Comparison of ENCODE assay signal across 40 mouse cellular contexts in the genomic region with DNA sequence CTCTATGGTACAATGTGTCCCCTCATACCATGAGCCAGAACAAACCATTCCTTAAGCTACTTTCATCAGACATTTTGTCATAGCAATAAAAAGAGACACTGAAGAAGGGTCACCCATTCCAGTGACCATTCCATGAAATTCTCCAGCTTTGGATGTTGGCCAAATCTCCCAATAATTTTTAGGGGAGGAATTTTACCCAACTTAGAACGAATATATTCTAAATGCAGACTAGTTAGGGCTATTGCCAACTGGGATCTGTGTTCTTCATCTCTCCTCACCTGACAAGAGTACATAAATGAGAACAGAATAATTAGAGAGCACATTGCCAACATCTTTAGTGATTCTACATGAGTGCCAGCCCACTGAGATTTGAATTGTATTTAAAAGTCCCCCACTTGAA. TPM values are rescaled to one million over a fixed set of nuclear protein-coding genes. Genes with fewer than 3 reads are reported as not detected.
"Had no signal": no experiment of that assay in that cellular context is flagged by ENCODE, and none has a peak within 500 bp of the region (broad histone marks: within the 10 kb centered on the region; RNA-seq: fewer than 3 reads in every experiment).

A gene (plus strand): TSS at position 301 of the 400 bp plus-strand sequence.

- H3K4me3 ChIP-seq: left cerebral cortex, adult 2 months; limb, embryonic 10.5 days; limb, embryonic 12.5 days; limb, embryonic 13.5 days; limb, embryonic 15.5 days; liver, embryonic 12.5 days; liver, embryonic 13.5 days; liver, embryonic 15.5 days; lung, embryonic 15.5 days; midbrain, embryonic 10.5 days; midbrain, embryonic 12.5 days; midbrain, embryonic 13.5 days; midbrain, embryonic 15.5 days; myocyte; neural tube, embryonic 12.5 days had no signal

- H3K4me1 ChIP-seq: limb, embryonic 10.5 days; limb, embryonic 12.5 days; limb, embryonic 13.5 days; limb, embryonic 15.5 days; liver, embryonic 12.5 days; liver, embryonic 13.5 days; liver, embryonic 15.5 days; lung, embryonic 15.5 days; midbrain, embryonic 10.5 days; midbrain, embryonic 12.5 days; midbrain, embryonic 13.5 days; midbrain, embryonic 15.5 days; neural tube, embryonic 12.5 days had no signal

- H3K27me3 ChIP-seq: limb, embryonic 12.5 days; limb, embryonic 13.5 days; limb, embryonic 15.5 days; liver, embryonic 12.5 days; liver, embryonic 13.5 days; liver, embryonic 15.5 days; lung, embryonic 15.5 days; midbrain, embryonic 12.5 days; midbrain, embryonic 13.5 days; midbrain, embryonic 15.5 days; neural tube, embryonic 12.5 days had no signal

- H3K36me3 ChIP-seq: limb, embryonic 10.5 days; limb, embryonic 12.5 days; limb, embryonic 13.5 days; limb, embryonic 15.5 days; liver, embryonic 12.5 days; liver, embryonic 13.5 days; liver, embryonic 15.5 days; lung, embryonic 15.5 days; midbrain, embryonic 10.5 days; midbrain, embryonic 12.5 days; midbrain, embryonic 13.5 days; midbrain, embryonic 15.5 days; neural tube, embryonic 12.5 days had no signal

- H3K9me3 ChIP-seq: limb, embryonic 10.5 days; limb, embryonic 13.5 days; limb, embryonic 15.5 days; liver, embryonic 12.5 days; liver, embryonic 13.5 days; liver, embryonic 15.5 days; lung, embryonic 15.5 days; midbrain, embryonic 10.5 days; midbrain, embryonic 12.5 days; midbrain, embryonic 13.5 days; midbrain, embryonic 15.5 days; neural tube, embryonic 12.5 days had no signal

- ATAC-seq: liver, embryonic 12.5 days; liver, postnatal 0 days; lung, postnatal 0 days; midbrain, embryonic 13.5 days; midbrain, embryonic 15.5 days; midbrain, embryonic 16.5 days had no signal

RNA-seq across cellular contexts. Expression of the gene that starts here (rescaled TPM):
- total RNA-seq: left cerebral cortex, adult 2 months; left cerebral cortex, adult 8-10 months; left cerebral cortex, postnatal 10 days; left cerebral cortex, postnatal 14 days; left cerebral cortex, postnatal 25 days; left cerebral cortex, postnatal 36 days; left cerebral cortex, postnatal 4 days; liver, adult 2 months; megakaryocyte progenitor cell, adult 5-6 weeks; megakaryocyte-erythroid progenitor cell, adult 5-6 weeks; midbrain, postnatal 0 days; monocyte, adult 5-6 weeks had no signal
- polyA plus RNA-seq: limb, embryonic 10.5 days; limb, embryonic 11.5 days; limb, embryonic 12.5 days; limb, embryonic 13.5 days; limb, embryonic 15.5 days; liver, adult 2 months; liver, embryonic 11.5 days; liver, embryonic 12.5 days; liver, embryonic 13.5 days; liver, embryonic 14.5 days; liver, embryonic 15.5 days; liver, embryonic 16.5 days; liver, postnatal 0 days; lung, adult 2 months; lung, embryonic 14.5 days; lung, embryonic 15.5 days; lung, embryonic 16.5 days; lung, postnatal 0 days; macrophage; midbrain, embryonic 10.5 days; midbrain, embryonic 11.5 days; midbrain, embryonic 12.5 days; midbrain, embryonic 13.5 days; midbrain, embryonic 14.5 days; midbrain, embryonic 15.5 days; midbrain, embryonic 16.5 days; midbrain, postnatal 0 days; myocyte; neural tube, embryonic 11.5 days; neural tube, embryonic 12.5 days had no signal
